Mouse (Mus musculus) C2C12 (cell line): ENCODE data around the gene Arpc4.
"Not testable (repeated sequence)": the region's sequence is repeated elsewhere in the genome, so short reads cannot be mapped to it uniquely, and the experiment has no call there.

ENCODE experiments used
- CEBPB ChIP-seq: IDR thresholded peaks from one replicate; pipeline ENCODE4 v1.6.1; 2011; ENCODE audit warnings: low read depth, mild to moderate bottlenecking, control low read depth, moderate library complexity
- CTCF ChIP-seq: IDR thresholded peaks from one replicate; pipeline ENCODE4 v1.5.1; 2011; ENCODE audit not compliant: control insufficient read depth, insufficient read depth, insufficient read length
- MAX ChIP-seq: IDR thresholded peaks from one replicate; pipeline ENCODE4 v1.6.1; 2011; ENCODE audit warnings: mild to moderate bottlenecking, control low read depth
- MYOG ChIP-seq: IDR thresholded peaks from one replicate; pipeline ENCODE4 v1.6.1; 2011; ENCODE audit not compliant: control insufficient read depth, insufficient read length; ENCODE audit errors: extremely low read depth
- USF1 ChIP-seq: IDR thresholded peaks from one replicate; pipeline ENCODE4 v1.6.1; 2011; ENCODE audit warnings: low read depth, mild to moderate bottlenecking, control low read depth, moderate library complexity

- not testable (repeated sequence) for TF ChIP-seq CTCF, MAX, USF1, MYOG, CEBPB
Observed at GRCm38 (mm10) chr6:113332734-113333133, 45.2 kb upstream of the Arpc4 start.
